Mouse (Mus musculus) hindbrain, embryonic 16.5 days (tissue): Measurements from ENCODE around the gene Trpc1. TPM values are rescaled to one million over a fixed set of nuclear protein-coding genes. Genes with fewer than 3 reads are reported as not detected.

ENCODE experiments used
- ATAC-seq: fragments of 200-750 bp; cut with Nextera tagmentation; 2 replicates; pipeline ENCODE4 v1.8.0; 2017; ENCODE audit warnings: moderate TSS enrichment, moderate library complexity
- H3K27ac ChIP-seq: fragments of 300-500 bp; sonication (generic); 2 replicates; pipeline ENCODE4 v1.5.1; 2014; ENCODE audit warnings: low read depth, mild to moderate bottlenecking, control low read depth, low read length, moderate library complexity
- H3K27me3 ChIP-seq: fragments of 300-500 bp; sonication (generic); replicated peaks from 2 replicates; pipeline ENCODE4 v1.6.1; 2014; ENCODE audit warnings: low read length; ENCODE audit not compliant: control insufficient read depth, insufficient read depth
- H3K36me3 ChIP-seq: fragments of 300-500 bp; sonication (generic); 2 replicates; pipeline ENCODE4 v1.6.1; 2014; ENCODE audit warnings: mild to moderate bottlenecking, low read length, moderate library complexity, mixed read lengths; ENCODE audit not compliant: control insufficient read depth, insufficient read depth
- H3K4me1 ChIP-seq: fragments of 300-500 bp; sonication (generic); 2 replicates; pipeline ENCODE4 v1.6.1; 2014; ENCODE audit warnings: low read depth, low read length; ENCODE audit not compliant: control insufficient read depth, insufficient read depth
- H3K4me2 ChIP-seq: fragments of 300-500 bp; sonication (generic); 2 replicates; pipeline ENCODE4 v1.6.1; 2014; ENCODE audit warnings: mild to moderate bottlenecking, low read length, control low read depth, moderate library complexity
- H3K4me3 ChIP-seq: fragments of 300-500 bp; sonication (generic); 2 replicates; pipeline ENCODE4 v1.5.1; 2014; ENCODE audit warnings: mild to moderate bottlenecking, low read length, control low read depth, moderate library complexity
- H3K9ac ChIP-seq: fragments of 300-500 bp; sonication (generic); 2 replicates; pipeline ENCODE4 v1.6.1; 2014; ENCODE audit warnings: low read depth, mild to moderate bottlenecking, control low read depth, low read length, moderate library complexity
- H3K9me3 ChIP-seq: fragments of 300-500 bp; sonication (generic); 2 replicates; pipeline ENCODE4 v1.6.1; 2014; ENCODE audit warnings: mild to moderate bottlenecking, low read length, moderate library complexity; ENCODE audit not compliant: control insufficient read depth
- WGBS: fragments of 180-500 bp; shearing (Covaris S2); extraction: QIAGEN DNeasy Blood & Tissue Kit; methylation state at CpG from one replicate; pipeline ENCODE4 v1.1.7; 2014; 5-methylcytosine and 5-hydroxymethylcytosine counted together
- polyA plus RNA-seq: library from polyadenylated mRNA; unstranded; fragments of >200 nt; fragmentation: Nextera tagmentation; extraction: Ambion mirVana; gene quantifications from 2 replicates; pipeline ENCODE4 v1.2.1, GENCODE M21; 2015

Trpc1 gene
- 7.2 and 8.8 TPM in 2 replicates for polyA plus RNA-seq

DNA sequence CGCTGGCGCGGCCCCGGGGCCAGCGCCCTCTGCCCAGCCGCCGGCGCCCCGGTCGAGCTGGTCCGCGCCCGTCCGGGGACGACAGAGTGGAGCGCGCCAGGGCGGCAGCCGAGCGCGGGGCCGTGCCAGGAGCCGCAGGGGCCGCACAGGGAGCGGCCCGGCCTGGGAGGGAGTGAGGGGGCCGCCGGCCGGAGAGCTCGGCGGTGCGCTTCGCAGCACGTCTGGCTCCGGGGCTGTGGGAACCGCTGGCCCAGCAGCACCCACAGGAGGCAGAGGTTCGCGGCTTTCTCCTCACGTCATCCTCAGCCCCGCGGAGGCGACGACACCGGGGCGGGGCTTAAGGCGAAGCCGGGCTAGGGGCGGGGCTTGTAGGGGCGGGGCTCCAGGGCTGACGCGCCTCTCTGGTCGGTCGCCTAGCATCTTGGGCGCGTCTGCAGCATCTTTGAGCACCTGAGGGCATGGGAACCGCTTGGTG, at the start of gene Trpc1:
Gene Trpc1 (minus strand): TSS at position 339 of the 475 bp plus-strand sequence.
- H3K27ac ChIP-seq = peak within 1 kb of the TSS; percentile 73; the same call in 1 of the 2 replicates
- peaks cover 6% of the 10 kb centered on the region for H3K4me1 ChIP-seq
- H3K27me3 ChIP-seq = 0 out of 2 replicates have a peak, but pooled peaks cover 3% of the 10 kb centered on the region
- H3K9ac ChIP-seq = peak within 1 kb of the TSS; percentile 99
- no peaks in the 10 kb centered on the region for H3K36me3 ChIP-seq
- peak within 1 kb of the TSS; percentile 98 for H3K4me3 ChIP-seq
- ATAC-seq = peak; percentile 99
- under 1% methylated on average over 37 of the region's 56 CpGs for WGBS
- no peaks in the 10 kb centered on the region for H3K9me3 ChIP-seq
- peak within 1 kb of the TSS; percentile 79 for H3K4me2 ChIP-seq

GRCm38 (mm10) chr9:95796323-95796722, 46.1 kb upstream of the Trpc1 start:
- 87% methylated on average over 2 of the region's 2 CpGs for WGBS
- no peaks in the 10 kb centered on the region for H3K9me3 ChIP-seq
- H3K4me1 ChIP-seq = no peaks in the 10 kb centered on the region
- H3K4me2 ChIP-seq = no peak overlapping the region
- no peak overlapping the region for H3K9ac ChIP-seq
- H3K27ac ChIP-seq = no peak overlapping the region
- no peak overlapping the region for H3K4me3 ChIP-seq
- H3K27me3 ChIP-seq = no peaks in the 10 kb centered on the region
- no peak for ATAC-seq
- H3K36me3 ChIP-seq = no peaks in the 10 kb centered on the region

GRCm38 (mm10) chr9:95795844-95796243, 45.7 kb upstream of the Trpc1 start:
- H3K4me2 ChIP-seq = no peak overlapping the region
- no peaks in the 10 kb centered on the region for H3K27me3 ChIP-seq
- no peak overlapping the region for H3K27ac ChIP-seq
- no peak for ATAC-seq
- no peaks in the 10 kb centered on the region for H3K9me3 ChIP-seq
- H3K4me3 ChIP-seq = no peak overlapping the region
- H3K9ac ChIP-seq = no peak overlapping the region
- H3K36me3 ChIP-seq = no peaks in the 10 kb centered on the region
- WGBS = 41% methylated on average over 5 of the region's 5 CpGs
- no peaks in the 10 kb centered on the region for H3K4me1 ChIP-seq

- H3K9me3 ChIP-seq = no peaks in the 10 kb centered on the region
Measured at GRCm38 (mm10) chr9:95795077-95795784, 45.1 kb upstream of the Trpc1 start.

DNA sequence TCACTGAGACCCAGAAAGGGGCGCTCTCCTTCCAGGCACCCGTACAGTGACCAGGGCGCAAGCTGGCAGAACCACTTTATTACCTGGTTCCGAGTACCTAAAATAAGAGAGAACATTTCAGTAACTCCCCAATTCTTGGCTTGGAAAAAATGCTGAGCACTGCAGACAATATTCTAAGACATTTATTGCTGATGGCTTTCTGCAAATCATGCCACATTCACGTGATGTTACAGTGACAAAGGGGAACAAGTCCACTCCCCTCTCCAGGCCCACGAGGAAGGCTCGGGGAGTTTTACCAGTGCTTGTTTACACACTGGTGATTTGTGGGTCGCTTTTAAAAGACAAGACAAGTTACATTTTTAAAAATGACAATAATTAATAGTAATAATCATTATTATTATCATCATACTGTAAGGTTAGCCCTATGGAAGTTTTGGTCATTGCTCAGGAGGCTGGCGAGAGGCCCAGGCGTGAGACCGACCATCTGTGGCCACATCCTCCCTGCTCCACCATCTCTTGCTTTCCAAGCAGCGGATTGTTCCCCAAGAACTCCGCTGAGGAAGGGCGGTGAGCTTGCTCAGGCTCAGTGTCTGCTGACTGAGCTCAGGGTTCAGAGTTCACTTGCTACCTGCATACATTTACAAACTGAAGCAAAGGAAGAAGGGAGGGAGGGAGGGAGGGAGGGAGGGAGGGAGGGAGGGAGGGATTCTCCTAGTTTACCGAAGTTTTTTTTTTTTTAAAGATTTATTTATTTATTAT, 44.0 kb upstream of the Trpc1 start:
- Histone ChIP-seq H3K9ac (no peak overlapping the region), H3K4me1 (no peaks in the 10 kb centered on the region), H3K36me3 (no peaks in the 10 kb centered on the region), H3K27ac (no peak overlapping the region), H3K27me3 (no peaks in the 10 kb centered on the region), H3K4me2 (no peak overlapping the region), H3K9me3 (no peaks in the 10 kb centered on the region), H3K4me3 (no peak overlapping the region)
- no peak for ATAC-seq
- WGBS = 87% methylated on average over 15 of the region's 15 CpGs

More at GRCm38 (mm10) chr9:95795077-95795784, 45.1 kb upstream of the Trpc1 start:
- Histone ChIP-seq H3K4me1 (no peaks in the 10 kb centered on the region), H3K4me3 (no peak overlapping the region), H3K4me2 (no peak overlapping the region), H3K36me3 (no peaks in the 10 kb centered on the region), H3K27ac (no peak overlapping the region), H3K9ac (no peak overlapping the region), H3K27me3 (no peaks in the 10 kb centered on the region)
- ATAC-seq = no peak
- 90% methylated on average over 2 of the region's 2 CpGs for WGBS

GRCm38 (mm10) chr9:95784888-95785511, 34.8 kb upstream of the Trpc1 start:
- no peaks in the 10 kb centered on the region for H3K9me3 ChIP-seq
- H3K4me3 ChIP-seq = no peak overlapping the region
- H3K4me2 ChIP-seq = no peak overlapping the region
- H3K27me3 ChIP-seq = no peaks in the 10 kb centered on the region
- H3K4me1 ChIP-seq = no peaks in the 10 kb centered on the region
- no peak overlapping the region for H3K9ac ChIP-seq
- 73% methylated on average over 16 of the region's 16 CpGs for WGBS
- no peak overlapping the region for H3K27ac ChIP-seq
- ATAC-seq = no peak
- no peaks in the 10 kb centered on the region for H3K36me3 ChIP-seq

DNA sequence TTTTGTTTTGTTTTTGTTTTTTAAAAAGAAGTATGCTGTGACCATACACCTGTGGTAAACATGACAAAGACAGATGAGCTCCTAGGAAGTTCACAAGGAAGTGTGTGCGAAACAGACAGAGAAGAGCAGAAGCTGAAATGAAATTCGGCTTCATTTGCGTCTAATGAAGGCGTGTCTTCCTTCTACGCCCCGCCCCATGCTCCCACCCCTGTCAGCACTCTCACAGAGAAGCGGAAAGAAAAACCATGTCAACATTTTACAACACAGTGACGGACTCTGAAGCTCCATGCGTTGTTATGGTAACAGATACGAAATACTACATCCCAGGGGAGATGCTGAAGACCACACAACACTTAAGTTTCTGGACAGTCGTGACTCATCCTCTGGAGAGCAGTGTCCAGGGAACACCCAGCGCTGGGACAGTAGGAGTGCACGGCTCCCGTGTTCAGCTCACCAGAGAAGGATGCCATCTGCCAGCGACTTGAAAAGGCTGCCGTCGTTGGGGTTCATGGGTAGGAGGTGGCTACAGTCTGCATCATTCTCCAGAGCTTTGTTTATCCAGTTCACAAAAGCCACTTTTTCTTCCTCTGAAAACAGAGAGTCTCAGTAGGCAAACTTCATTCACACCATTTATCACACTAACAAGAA, 33.6 kb upstream of the Trpc1 start:
- Histone ChIP-seq H3K4me1 (no peaks in the 10 kb centered on the region), H3K27ac (no peak overlapping the region), H3K4me2 (peak overlapping the region; percentile 34), H3K27me3 (no peaks in the 10 kb centered on the region), H3K4me3 (no peak overlapping the region), H3K9me3 (no peaks in the 10 kb centered on the region), H3K36me3 (no peaks in the 10 kb centered on the region), H3K9ac (no peak overlapping the region)
- 69% methylated on average over 17 of the region's 17 CpGs for whole genome bisulfite sequencing
- ATAC-seq = peak; percentile 58

DNA sequence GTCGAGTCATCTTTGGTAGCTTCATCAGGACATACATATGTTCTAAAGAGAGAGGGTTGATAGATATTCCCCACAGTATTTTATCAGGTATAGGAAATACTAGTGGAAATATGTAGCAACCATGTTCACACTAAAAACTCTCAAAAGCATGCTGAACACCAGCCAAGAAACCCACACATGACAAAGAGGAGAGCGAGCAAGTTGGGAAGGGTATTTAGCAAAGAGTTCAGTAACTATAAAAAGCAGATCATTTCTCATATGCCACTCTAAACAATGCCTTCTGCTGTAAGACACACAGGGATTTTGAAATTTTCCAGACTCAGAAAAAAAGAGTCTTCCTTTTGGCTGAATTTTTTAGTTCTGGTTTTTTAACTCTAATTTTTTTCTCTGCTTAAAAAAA, 21.5 kb upstream of the Trpc1 start:
- no peak overlapping the region for H3K4me3 ChIP-seq
- H3K27ac ChIP-seq = no peak overlapping the region
- H3K4me1 ChIP-seq = no peaks in the 10 kb centered on the region
- no peaks in the 10 kb centered on the region for H3K9me3 ChIP-seq
- H3K9ac ChIP-seq = no peak overlapping the region
- WGBS = 69% methylated on average over 2 of the region's 2 CpGs
- no peak overlapping the region for H3K4me2 ChIP-seq
- H3K27me3 ChIP-seq = no peaks in the 10 kb centered on the region
- no peak for ATAC-seq
- no peaks in the 10 kb centered on the region for H3K36me3 ChIP-seq
